Mouse (Mus musculus): Measurements from ENCODE around the gene Atpaf1.

Atpaf1 gene

DNA sequence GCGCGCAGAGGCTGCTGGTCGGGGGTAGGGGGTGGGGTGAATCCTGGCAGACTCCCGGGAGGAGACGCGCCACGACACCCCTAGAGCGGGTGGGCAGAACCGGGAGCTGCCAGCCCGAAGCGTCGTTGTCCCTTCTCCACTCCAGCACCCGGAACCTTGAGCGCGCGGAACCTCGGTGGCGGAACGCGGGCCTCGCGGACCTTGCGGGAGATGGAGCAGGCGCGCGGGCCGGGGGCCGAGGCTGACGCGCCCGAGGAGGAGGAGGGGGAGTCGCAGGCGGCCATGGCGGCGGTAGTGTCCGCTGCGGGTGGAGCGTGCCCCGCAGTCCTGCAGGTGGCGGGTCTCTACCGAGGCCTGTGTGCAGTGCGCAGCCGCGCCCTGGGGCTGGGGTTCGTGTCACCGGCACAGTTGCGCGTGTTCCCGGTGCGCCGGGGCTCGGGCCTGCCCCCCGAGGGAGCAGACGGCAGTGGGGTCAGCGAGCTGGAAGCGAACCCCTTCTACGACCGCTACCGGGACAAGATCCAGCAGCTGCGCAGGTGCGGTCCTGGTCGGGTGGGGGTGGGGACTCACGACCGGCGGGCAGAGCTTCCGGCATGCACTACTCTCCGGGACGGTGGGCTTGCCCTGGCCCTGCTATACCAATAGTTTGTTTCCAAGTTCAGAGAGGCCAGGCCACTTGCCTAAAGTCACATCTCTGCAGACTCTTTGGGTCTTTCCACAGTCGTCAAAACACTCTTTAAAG, at the start of gene Atpaf1:
Gene Atpaf1 (plus strand): TSS at position 44 of the 742 bp plus-strand sequence.
- in situ Hi-C loops (cut with MboI; ENCODE audit: low pct_unique_long_range_greater_than_20kb in 1 of 2, low sequenced_read_pairs in 2 of 2, unreplicated experiment in 1 of 2), result no loop called here

DNA sequence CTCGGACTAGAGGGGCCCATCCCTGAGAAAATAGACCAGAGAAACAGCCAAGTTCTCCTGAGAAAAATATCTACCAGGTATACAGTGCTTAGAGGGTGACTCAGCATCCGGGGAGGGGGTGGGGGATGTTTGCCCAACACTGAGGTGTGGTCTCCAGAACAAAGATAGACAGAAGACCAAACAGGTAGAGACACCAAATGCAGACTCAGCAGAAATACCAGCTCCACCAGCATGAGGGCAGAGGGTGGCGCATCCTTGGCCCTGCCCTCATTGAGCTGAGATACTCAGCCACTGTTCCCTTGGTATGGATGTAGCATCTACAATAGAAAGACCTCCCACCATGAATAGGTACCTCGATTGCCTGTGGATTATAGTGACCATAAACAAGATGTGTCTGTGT, 49.7 kb upstream of the Atpaf1 start:
- in situ Hi-C loops (cut with MboI; ENCODE audit: low pct_unique_long_range_greater_than_20kb in 1 of 2, low sequenced_read_pairs in 2 of 2, unreplicated experiment in 1 of 2), result loop anchor here (5.0 to 25.0 kb wide), 3 partner anchors 160 to 247 kb away; partner anchors contain the start of gene 6430628N08Rik (in 1 of the 2)

DNA sequence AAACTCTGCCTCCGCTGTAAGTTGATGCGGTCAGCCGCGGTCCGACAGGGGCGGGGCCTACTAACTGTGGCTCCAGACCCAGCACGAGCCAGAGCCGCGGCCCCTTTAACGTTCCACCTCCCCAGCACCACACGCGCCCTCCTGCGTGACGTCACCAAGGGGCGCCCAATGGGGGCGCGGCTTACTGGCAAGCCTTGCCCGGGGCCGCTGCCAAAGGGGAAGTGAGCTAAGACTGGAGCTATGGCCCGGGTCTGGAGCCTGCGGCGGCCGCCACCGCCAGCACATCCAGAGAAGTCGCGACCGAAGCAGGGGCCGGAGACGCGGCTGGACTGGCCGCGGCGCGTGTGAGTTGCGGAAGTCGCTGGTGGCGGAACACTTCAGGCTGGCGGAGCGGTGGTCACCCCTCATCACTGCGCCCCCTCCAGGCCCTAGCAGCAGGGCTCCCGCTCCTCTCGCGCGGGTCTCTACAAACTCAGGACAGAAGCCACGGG, 47.0 kb upstream of the Atpaf1 start, which contains the start of gene Efcab14:
Gene Efcab14 (plus strand): TSS at position 194 of the 491 bp plus-strand sequence.
- in situ Hi-C loops (cut with MboI; ENCODE audit: low pct_unique_long_range_greater_than_20kb in 1 of 2, low sequenced_read_pairs in 2 of 2, unreplicated experiment in 1 of 2), result loop anchor here in 1 of 2 experiments (10.0 to 25.0 kb wide), 2 partner anchors 157 to 225 kb away; partner anchors contain the start of gene 6430628N08Rik

DNA sequence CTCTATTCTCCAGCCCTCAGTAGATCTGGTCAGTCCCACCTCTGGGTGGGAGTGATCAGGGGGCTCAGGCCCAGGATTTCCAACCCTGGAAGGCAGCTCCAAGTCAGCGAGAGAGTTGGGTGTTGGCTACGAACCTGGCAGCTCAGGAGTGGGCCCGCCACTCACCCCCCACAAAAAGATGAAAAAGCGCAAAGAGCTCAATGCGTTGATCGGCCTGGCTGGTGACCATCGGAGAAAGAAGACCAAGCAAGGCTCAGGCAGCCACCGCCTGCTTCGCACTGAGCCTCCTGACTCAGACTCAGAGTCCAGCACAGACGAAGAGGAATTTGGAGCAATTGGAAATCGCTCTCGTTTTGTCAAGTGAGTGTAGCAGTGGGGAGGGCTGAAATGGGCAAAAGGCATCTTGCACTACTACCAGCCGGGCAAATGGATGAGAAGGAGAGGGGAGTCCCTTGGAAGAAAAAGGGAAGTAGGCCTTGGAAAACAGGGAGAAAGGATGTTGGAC, 46.1 kb upstream of the Atpaf1 start:
- in situ Hi-C loops (cut with MboI; ENCODE audit: low pct_unique_long_range_greater_than_20kb in 1 of 2, low sequenced_read_pairs in 2 of 2, unreplicated experiment in 1 of 2), result loop anchor here in 1 of 2 experiments (10.0 to 25.0 kb wide), 2 partner anchors 156 to 224 kb away; partner anchors contain the start of gene 6430628N08Rik

DNA sequence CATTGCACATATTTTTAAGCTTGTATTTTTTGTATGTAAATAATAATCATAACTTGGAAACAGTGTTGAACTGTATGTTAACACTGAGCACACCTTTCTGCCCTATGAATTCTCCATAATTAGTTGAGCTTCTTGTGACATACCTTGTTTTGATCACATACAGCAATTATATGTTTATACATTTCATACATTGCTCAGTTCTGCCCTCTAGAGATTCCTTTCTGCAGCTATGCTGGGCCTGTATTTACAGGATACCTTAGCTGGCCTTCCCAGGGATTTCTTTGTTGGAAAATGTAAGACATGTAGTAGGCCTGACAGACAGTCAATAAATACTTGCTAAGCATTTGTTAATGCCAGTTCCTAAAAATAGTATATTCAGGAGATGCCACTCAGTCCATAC, 42.0 kb upstream of the Atpaf1 start:
- in situ Hi-C loops (cut with MboI; ENCODE audit: low pct_unique_long_range_greater_than_20kb in 1 of 2, low sequenced_read_pairs in 2 of 2, unreplicated experiment in 1 of 2), result loop anchor here in 1 of 2 experiments (25.0 kb wide), 1 partner anchor 220 kb away; no protein-coding TSS in a partner anchor

DNA sequence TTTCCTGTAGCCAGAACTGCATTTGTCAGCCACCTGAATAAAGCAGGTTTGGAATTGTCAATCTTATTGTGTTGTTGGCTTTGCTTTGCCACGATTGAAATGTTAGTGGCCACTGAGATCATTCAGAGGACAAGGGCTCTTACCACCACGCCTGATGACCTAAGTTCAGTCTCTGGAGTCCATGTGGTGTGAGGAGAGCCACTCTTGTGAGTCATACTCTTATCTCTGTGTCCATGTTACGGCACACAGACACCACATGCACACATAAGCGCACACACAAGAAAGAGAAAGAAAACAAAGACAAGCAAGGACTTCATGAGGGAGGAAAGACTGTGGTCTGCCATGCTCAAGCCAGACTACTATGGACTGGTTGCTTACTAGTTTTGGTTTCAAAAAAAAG, 41.5 kb upstream of the Atpaf1 start:
- in situ Hi-C loops (cut with MboI; ENCODE audit: low pct_unique_long_range_greater_than_20kb in 1 of 2, low sequenced_read_pairs in 2 of 2, unreplicated experiment in 1 of 2), result loop anchor here in 1 of 2 experiments (25.0 kb wide), 1 partner anchor 219 kb away; no protein-coding TSS in a partner anchor

DNA sequence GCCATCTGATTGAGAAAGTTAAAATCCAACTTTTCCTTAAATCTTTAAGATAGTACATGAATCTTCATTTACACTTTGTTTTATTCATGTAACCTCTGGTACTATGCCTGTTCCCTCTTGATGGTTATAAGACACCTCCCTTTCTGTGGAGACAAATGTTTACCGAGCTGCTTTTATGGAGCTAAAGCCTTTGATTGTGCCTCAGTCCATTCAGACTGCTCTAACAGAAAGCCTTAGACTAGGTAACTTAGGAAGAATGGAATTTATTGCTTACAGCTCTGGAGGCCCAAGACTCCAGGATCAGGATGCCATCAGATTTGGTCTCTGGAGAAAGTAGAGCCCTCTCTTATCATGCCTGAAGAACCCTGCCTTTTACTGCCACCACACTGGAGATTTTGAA, 36.4 kb upstream of the Atpaf1 start:
- in situ Hi-C loops (cut with MboI; ENCODE audit: low pct_unique_long_range_greater_than_20kb in 1 of 2, low sequenced_read_pairs in 2 of 2, unreplicated experiment in 1 of 2), result loop anchor here in 1 of 2 experiments (25.0 kb wide), 1 partner anchor 214 kb away; no protein-coding TSS in a partner anchor

DNA sequence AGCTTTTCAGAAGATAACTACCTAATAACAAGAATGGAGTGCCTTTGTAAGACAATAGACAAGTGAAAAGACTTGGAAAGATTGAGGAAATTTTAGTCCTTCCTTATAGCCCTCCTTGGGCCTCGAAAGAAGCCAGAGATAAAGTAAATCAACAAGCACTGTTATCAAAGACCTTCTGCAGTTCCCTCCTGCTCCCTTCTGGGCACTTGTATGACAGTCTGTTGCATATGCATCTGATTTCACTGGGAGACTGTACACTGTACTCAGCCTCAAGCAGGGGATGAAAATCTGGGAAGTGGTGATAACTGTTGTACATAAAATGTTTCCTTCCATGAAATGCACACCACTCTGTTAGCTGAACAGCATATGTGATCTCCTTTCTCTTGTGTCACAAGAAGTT, 35.3 kb upstream of the Atpaf1 start:
- in situ Hi-C loops (cut with MboI; ENCODE audit: low pct_unique_long_range_greater_than_20kb in 1 of 2, low sequenced_read_pairs in 2 of 2, unreplicated experiment in 1 of 2), result loop anchor here in 1 of 2 experiments (25.0 kb wide), 1 partner anchor 213 kb away; no protein-coding TSS in a partner anchor

DNA sequence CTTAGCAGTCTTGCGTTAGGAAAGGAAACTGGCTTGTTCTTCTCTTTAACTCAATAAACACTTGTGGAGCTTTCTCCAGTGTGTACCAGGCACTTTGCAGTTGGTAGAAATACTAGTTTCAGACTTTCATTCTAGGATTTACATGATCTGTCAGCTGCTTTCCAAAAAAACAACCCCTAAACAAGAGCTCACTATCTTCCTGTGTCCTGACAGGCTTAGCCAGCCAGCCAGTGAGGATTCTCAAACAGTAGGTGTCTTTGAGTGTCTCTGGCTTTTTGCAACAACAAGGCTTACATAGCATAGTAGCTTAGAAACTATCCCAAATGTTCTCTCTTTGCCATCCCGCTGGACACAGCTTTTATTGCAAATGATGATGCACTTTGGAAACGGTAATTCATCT, 30.5 kb upstream of the Atpaf1 start:
- in situ Hi-C loops (cut with MboI; ENCODE audit: low pct_unique_long_range_greater_than_20kb in 1 of 2, low sequenced_read_pairs in 2 of 2, unreplicated experiment in 1 of 2), result no loop called here

DNA sequence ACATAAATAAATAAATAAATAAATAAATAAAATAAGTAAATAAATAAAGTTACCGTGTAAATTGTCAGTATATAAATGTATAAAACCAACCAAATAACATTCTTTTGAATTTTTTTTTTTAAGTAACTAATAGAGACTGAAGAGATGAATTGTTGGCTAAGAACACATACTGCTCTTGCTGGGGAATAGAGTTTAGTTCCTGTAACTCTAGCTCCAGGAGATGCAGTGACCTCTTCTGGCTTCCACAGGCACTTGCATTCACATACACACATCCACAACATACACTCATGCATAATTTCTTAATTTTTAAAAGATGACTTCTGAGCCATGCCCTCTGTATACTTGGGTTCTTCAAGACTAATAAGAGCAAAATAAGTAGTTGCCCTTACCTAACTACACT, 29.8 kb upstream of the Atpaf1 start:
- in situ Hi-C loops (cut with MboI; ENCODE audit: low pct_unique_long_range_greater_than_20kb in 1 of 2, low sequenced_read_pairs in 2 of 2, unreplicated experiment in 1 of 2), result no loop called here

DNA sequence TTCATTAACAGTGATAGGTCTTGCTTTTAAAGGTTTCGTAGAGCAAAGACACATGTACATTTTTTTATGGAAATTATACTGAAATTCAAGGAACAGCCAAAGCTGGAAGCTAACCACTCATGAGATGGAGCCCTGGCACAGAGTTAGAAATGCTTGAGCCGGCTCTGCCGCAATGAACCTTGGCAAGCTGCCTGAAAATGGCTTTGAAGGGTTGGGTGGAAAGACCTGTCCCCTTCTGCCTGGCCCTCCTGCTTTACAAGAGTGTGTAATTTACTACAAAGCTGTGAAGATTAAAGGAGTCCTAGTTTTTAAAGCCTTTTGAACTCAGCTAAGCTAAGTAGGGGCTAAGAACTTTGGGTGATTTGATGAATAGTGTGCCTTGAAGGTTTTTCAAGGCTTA, 23.4 kb upstream of the Atpaf1 start:
- in situ Hi-C loops (cut with MboI; ENCODE audit: low pct_unique_long_range_greater_than_20kb in 1 of 2, low sequenced_read_pairs in 2 of 2, unreplicated experiment in 1 of 2), result no loop called here

DNA sequence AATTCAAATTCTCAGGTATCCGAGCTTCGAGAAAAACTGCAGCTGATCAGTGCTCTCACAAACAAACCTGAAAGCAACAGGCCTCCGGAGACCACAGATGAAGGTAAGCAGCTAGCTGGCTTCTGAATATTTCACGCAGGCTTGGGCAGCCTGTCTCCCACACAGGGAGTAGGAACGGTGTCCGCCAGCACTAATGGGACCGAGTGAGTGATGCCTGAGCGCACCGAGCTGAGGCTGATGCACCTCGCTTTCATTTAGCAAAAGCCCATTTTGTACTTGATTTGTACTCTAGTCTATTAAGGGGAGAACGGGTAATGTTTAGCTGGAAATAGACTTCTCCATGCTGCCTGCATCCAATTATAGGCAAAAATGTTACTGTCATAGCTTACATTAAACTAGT, 20.0 kb upstream of the Atpaf1 start:
- in situ Hi-C loops (cut with MboI; ENCODE audit: low pct_unique_long_range_greater_than_20kb in 1 of 2, low sequenced_read_pairs in 2 of 2, unreplicated experiment in 1 of 2), result no loop called here

DNA sequence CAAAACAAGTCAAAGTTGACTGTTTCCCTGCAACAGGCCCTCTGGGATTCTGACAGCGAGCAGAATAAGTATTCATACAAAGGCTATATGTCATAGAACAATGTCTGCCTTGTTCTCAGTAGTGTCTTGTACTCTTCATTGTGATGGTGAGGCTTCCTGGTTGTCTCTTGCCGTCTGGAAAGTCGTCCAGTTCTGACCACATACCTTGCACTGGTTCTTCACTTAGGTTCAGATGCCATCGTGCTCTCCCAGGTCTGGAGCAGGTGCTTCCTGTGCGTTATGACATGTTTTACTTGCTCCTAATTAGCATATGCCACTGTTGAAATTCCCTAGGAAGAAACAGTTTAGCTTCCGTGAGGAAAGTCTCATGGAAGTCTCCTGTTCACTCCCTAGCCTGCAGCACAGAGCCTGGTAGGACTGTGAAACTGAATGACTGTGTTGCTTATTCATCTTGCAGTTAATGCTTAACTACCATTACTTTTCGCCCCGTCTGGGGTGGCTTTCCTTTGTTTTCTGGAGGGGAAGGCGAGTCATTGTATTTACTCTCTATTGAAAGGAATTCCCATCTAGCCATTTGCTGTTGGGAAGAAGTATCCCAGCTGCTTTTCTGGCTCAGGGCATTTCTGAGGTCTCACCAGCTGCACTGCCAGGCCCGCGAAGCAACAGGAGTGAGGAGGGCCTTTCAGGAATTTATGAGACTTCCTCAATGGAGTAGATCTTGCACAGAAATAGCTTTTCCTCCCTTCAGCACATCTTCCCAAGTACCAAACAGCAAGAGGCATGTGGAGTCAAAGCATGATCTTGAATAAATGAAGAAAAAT, 16.8 kb upstream of the Atpaf1 start:
- in situ Hi-C loops (cut with MboI; ENCODE audit: low pct_unique_long_range_greater_than_20kb in 1 of 2, low sequenced_read_pairs in 2 of 2, unreplicated experiment in 1 of 2), result no loop called here

DNA sequence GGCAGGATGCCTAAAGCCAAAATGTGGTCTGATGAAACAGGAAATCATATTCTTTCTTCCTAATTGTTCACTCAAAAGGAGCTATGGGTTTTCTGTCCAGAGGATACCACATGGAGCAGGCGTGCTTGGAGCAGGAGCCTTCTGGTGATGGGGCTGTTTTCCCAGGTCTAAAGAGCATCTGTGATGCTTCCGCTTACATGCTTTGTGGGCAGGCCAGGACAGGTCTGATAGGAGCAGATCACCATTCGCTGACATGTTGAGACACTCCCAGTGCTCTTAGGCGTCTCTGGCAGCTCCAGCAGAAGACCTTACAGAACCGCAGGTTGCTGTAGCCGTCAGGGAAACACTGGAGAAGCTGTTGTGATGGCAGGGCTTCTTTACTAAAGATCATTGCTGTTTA, 9.6 kb upstream of the Atpaf1 start:
- in situ Hi-C loops (cut with MboI; ENCODE audit: low pct_unique_long_range_greater_than_20kb in 1 of 2, low sequenced_read_pairs in 2 of 2, unreplicated experiment in 1 of 2), result no loop called here

DNA sequence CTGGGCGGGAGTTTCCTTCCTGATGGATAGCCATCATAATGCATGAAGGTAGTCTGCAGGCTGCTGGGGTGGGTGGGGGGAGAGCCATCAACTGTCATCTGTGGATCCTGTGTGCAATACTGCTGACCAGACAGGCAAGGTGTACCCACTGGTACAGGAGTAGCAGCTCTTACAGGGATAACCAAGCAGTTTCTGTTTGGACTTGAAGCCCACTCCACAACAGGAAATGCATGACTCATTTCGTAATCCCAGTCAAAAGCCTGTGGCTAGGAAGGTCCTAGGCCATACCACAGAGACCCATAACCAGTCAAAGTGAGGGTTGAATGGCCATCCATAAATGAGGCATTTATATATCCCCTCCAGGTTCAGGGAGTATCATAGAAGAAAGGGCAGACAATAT, 7.0 kb upstream of the Atpaf1 start:
- in situ Hi-C loops (cut with MboI; ENCODE audit: low pct_unique_long_range_greater_than_20kb in 1 of 2, low sequenced_read_pairs in 2 of 2, unreplicated experiment in 1 of 2), result no loop called here

DNA sequence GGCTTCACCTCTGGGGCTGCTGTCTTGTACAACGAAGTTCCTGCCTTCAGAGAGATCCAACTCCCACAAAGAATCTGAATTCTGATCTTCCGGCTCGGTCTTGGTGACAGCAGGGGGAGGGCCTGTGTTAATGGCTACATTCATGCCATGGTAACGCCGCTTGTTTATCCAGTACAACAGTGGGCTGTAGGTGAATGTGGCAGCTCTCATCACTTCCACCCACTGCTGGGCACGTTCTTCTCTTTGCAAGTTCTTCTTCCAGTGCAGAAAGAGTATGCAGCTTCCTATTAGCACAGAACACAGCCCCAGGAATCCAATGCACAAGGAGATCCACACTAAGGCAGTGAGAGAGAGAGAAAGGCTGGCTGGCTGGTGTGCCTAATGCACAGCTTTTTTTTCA, 4.3 kb upstream of the Atpaf1 start:
- in situ Hi-C loops (cut with MboI; ENCODE audit: low pct_unique_long_range_greater_than_20kb in 1 of 2, low sequenced_read_pairs in 2 of 2, unreplicated experiment in 1 of 2), result no loop called here

DNA sequence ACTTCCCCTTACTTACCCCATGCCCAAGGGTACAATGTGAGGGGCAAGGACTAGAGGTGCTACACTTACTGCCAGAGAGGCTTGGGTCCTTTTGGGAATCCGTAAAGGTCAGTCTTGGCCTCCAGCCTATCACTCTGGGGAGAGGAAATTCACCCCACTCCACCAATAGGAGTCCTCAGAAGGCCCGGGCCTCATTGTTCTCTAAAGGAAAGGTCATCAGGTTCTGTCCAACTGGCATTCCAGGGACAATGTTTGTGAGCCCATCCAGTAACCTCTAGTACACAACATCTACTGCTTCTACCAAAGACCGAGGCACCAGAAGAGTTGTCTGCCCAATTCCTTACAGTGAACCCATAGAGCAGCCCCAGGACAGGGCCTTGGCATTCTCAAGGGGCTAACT, 3.7 kb upstream of the Atpaf1 start, which contains the start of gene Tex38:
Gene Tex38 (minus strand): TSS at position 101 of the 400 bp plus-strand sequence.
- in situ Hi-C loops (cut with MboI; ENCODE audit: low pct_unique_long_range_greater_than_20kb in 1 of 2, low sequenced_read_pairs in 2 of 2, unreplicated experiment in 1 of 2), result no loop called here

DNA sequence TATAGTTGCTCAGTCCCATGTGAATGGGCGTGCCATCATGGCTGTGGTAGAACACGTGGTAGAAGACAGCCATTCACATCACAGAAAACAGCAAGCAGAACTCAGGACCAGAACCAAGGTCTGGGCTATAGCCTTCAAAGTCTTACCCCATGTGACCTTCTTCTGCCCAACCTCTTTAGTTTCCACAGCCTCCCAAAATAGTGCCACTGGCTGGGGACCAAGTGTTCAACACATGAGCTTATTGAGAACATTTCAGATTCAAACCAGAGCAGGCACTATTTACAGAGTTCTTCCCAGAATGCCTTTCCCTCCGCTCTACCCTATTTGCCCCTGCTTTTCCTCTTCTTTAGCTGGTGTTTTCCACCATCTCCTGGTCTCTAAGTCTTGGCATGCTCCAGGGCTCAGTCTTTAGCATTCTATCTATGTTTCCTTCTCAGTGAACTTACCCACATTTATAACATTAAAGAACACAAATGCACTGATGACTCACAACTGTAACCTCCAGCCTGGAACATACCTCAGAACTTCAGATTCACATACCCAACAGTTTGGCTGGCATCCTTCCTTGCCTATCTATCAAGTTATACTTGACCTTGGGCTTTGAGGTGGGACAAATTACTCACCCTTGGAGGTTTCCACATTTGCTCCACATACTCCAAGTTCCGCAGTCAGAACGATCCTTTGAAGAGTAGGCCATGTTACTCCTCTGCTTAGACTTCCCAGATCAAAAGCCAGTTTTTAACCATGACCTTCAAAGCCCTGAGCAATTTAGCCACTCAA, 2.4 kb upstream of the Atpaf1 start:
- in situ Hi-C loops (cut with MboI; ENCODE audit: low pct_unique_long_range_greater_than_20kb in 1 of 2, low sequenced_read_pairs in 2 of 2, unreplicated experiment in 1 of 2), result no loop called here

All from mouse embryonic stem cell (cell line).